Mouse (Mus musculus): Measurements from ENCODE around the gene Lefty1.

DNA sequence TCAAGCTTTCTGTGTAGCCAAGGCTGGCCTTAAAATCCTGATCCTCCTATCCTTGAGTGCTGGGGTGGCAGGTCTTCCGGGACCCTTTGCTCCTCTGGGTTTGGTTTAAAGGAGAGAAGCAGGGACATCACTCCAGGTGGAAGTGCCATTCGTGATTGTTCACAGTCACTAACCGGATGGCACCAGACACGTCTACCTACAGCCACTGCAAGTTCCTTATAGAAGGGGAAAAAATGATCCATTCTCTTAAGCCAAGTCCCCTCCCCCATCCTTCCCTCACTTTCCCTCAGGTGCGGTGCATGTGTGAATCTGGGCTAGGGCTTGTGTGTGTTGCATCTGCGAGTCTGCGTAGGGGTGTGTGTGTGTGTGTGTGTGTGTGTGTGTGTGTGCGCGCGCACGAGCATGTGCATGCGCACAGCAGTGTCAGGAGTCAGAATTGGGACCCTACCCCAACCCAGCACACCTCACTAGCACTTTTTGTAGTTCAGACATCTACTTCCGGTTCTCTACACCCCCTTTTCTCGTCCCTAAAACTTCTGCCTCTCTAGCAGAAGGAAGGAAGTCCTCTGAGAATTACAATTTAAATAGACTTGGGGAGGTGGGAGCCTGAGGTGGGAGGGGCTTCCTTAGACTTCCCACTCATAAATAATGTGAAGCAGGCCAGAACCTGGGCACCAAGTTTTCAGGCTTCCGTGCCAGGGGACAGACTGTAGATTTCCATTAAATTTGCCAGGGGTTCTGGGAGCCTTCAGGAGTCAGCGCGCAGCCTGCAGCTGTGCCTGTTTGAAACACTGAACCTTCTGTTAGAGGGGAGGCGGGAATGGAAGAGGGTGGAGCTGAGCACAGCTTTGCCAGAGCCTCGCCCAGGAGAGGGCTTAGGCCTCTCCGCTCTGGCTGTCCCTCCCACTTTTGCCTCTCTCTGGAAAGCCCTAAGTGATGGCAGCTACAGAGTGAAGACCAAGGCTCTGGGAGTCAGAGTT is 10.5 kb downstream of the Lefty1 start:
- TF ChIP-seq CTCF (IDR thresholded peaks at IDR 0.05; ENCODE audit: low read depth) (no peak), EP300 (IDR thresholded peaks at IDR 0.05; ENCODE audit: low read depth) (0 out of 2 replicates have a peak, but pooled peaks have one; percentile 9)

All from liver, embryonic 14.5 days (tissue).